Mouse (Mus musculus) thymus, adult 2 months (tissue): ENCODE results near the gene Rps6ka1. TPM values are rescaled to one million over a fixed set of nuclear protein-coding genes. Genes with fewer than 3 reads are reported as not detected.
"Not testable (repeated sequence)": the region's sequence is repeated elsewhere in the genome, so short reads cannot be mapped to it uniquely, and the experiment has no call there.

Source experiments
- DNase-seq: peaks from one replicate; pipeline ENCODE4 v3.0.0; 2021
- H3K27ac ChIP-seq: fragments of 200-500 bp; 2 replicates; pipeline ENCODE4 v1.5.1; 2012; ENCODE audit warnings: low read length, control low read depth; ENCODE audit not compliant: control insufficient read depth, insufficient read depth
- H3K27me3 ChIP-seq: fragments of 200-500 bp; 2 replicates; pipeline ENCODE4 v1.6.1; 2012; ENCODE audit warnings: mild to moderate bottlenecking, low read length, moderate library complexity, mixed read lengths; ENCODE audit not compliant: control insufficient read depth, insufficient read depth
- H3K36me3 ChIP-seq: fragments of 200-500 bp; 2 replicates; pipeline ENCODE4 v1.6.1; 2012; ENCODE audit warnings: mild to moderate bottlenecking, low read length, moderate library complexity; ENCODE audit not compliant: control insufficient read depth, insufficient read depth
- H3K4me1 ChIP-seq: fragments of 200-500 bp; replicated peaks from 2 replicates; pipeline ENCODE4 v1.6.1; 2012; ENCODE audit warnings: low read length; ENCODE audit not compliant: control insufficient read depth, insufficient read depth
- H3K4me3 ChIP-seq: fragments of 200-500 bp; 2 replicates; pipeline ENCODE4 v1.5.1; 2012; ENCODE audit warnings: mild to moderate bottlenecking, low read length, control low read depth, moderate library complexity; ENCODE audit not compliant: control insufficient read depth, insufficient read depth
- CTCF ChIP-seq: fragments of 200-500 bp; IDR thresholded peaks from 2 replicates; pipeline ENCODE4 v1.5.1; 2012; ENCODE audit warnings: mild to moderate bottlenecking, control low read depth, low read length, moderate library complexity, borderline replicate concordance; ENCODE audit not compliant: control insufficient read depth, poor library complexity, insufficient read depth; ENCODE audit errors: extremely low read depth
- POLR2A ChIP-seq: fragments of 200-500 bp; IDR thresholded peaks from 2 replicates; pipeline ENCODE4 v1.6.1; 2012; ENCODE audit warnings: mild to moderate bottlenecking, low read length, control low read depth, moderate library complexity; ENCODE audit not compliant: control insufficient read depth, poor library complexity, insufficient read depth; ENCODE audit errors: extremely low read depth
- WGBS: fragments of 180-500 bp; shearing (Covaris S2); methylation state at CpG from one replicate; pipeline ENCODE4 v1.1.7; 2018; 5-methylcytosine and 5-hydroxymethylcytosine counted together
- polyA plus RNA-seq: library from polyadenylated mRNA; depleted of rRNA; stranded (reverse); fragments of >200 nt; gene quantifications from 2 replicates; pipeline ENCODE4 v1.2.3, GENCODE M21; 2012

Rps6ka1 gene
- polyA plus RNA-seq, 1 experiment, result 79.3 TPM

- H3K4me1 ChIP-seq, result peaks cover 6% of the 10 kb centered on the region
- TF ChIP-seq POLR2A (no peak), CTCF (no peak)
- no peak for DNase-seq
- no peaks in the 10 kb centered on the region for H3K36me3 ChIP-seq
- H3K27me3 ChIP-seq, result no peaks in the 10 kb centered on the region
- WGBS, result 92% methylated on average over 5 of the region's 5 CpGs
- no peak overlapping the region for H3K4me3 ChIP-seq
- H3K27ac ChIP-seq, result no peak overlapping the region
These were observed 36.1 kb upstream of the Rps6ka1 start for GRCm38 (mm10) chr4:133923743-133924142.

GRCm38 (mm10) chr4:133918093-133918825 lies 30.7 kb upstream of the Rps6ka1 start:
- not testable (repeated sequence) for H3K27ac ChIP-seq, H3K36me3 ChIP-seq, H3K4me3 ChIP-seq, H3K4me1 ChIP-seq, H3K27me3 ChIP-seq
- WGBS, result 94% methylated on average over 23 of the region's 23 CpGs
- peak; percentile 19 for DNase-seq

- TF ChIP-seq CTCF (no peak), POLR2A (no peak)
- Histone ChIP-seq H3K4me3 (no peak overlapping the region), H3K4me1 (peaks cover 15% of the 10 kb centered on the region), H3K27ac (no peak overlapping the region), H3K27me3 (no peaks in the 10 kb centered on the region), H3K36me3 (no peaks in the 10 kb centered on the region)
- DNase-seq, result no peak
- WGBS, result 89% methylated on average over 4 of the region's 4 CpGs
These were observed 24.4 kb upstream of the Rps6ka1 start for GRCm38 (mm10) chr4:133911983-133912382.

- H3K27ac ChIP-seq, result peak overlapping the region; percentile 9; the same call in 1 of the 2 replicates
- H3K27me3 ChIP-seq, result no peaks in the 10 kb centered on the region
- WGBS, result 2% methylated on average over 57 of the region's 57 CpGs
- H3K4me3 ChIP-seq, result peak overlapping the region; percentile 54
- peak; percentile 54; the same call in 1 of the 2 replicates for TF ChIP-seq POLR2A
- peak; percentile 91; the same call in 1 of the 2 replicates for TF ChIP-seq CTCF
- peak; percentile 92 for DNase-seq
- H3K4me1 ChIP-seq, result peaks cover 23% of the 10 kb centered on the region
- H3K36me3 ChIP-seq, result no peaks in the 10 kb centered on the region
These were observed 22.9 kb upstream of the Rps6ka1 start for GRCm38 (mm10) chr4:133910236-133911211.

GRCm38 (mm10) chr4:133908051-133908450 lies 20.5 kb upstream of the Rps6ka1 start:
- Histone ChIP-seq H3K4me1 (peaks cover 31% of the 10 kb centered on the region), H3K27me3 (no peaks in the 10 kb centered on the region), H3K4me3 (no peak overlapping the region), H3K27ac (no peak overlapping the region), H3K36me3 (no peaks in the 10 kb centered on the region)
- WGBS, result 78% methylated on average over 6 of the region's 6 CpGs
- TF ChIP-seq CTCF (no peak), POLR2A (no peak)
- no peak for DNase-seq

GRCm38 (mm10) chr4:133907086-133907485 lies 19.5 kb upstream of the Rps6ka1 start:
- DNase-seq, result no peak
- 7% methylated on average over 4 of the region's 4 CpGs for WGBS
- Histone ChIP-seq H3K4me1 (peaks cover 31% of the 10 kb centered on the region), H3K27me3 (no peaks in the 10 kb centered on the region), H3K27ac (peak overlapping the region; percentile 87), H3K4me3 (no peak overlapping the region), H3K36me3 (no peaks in the 10 kb centered on the region)
- TF ChIP-seq CTCF, result no peak
- TF ChIP-seq POLR2A, result no peak

- not testable (repeated sequence) for H3K4me3 ChIP-seq, H3K36me3 ChIP-seq, H3K27ac ChIP-seq, DNase-seq, H3K27me3 ChIP-seq
- H3K4me1 ChIP-seq, result peaks cover 31% of the 10 kb centered on the region
- 83% methylated on average over 4 of the region's 5 CpGs for WGBS
These were observed 18.7 kb upstream of the Rps6ka1 start for GRCm38 (mm10) chr4:133906336-133906735.
